Mouse (Mus musculus) spleen, adult 2 months (tissue): ENCODE results near the gene Ptx4.

Source experiments
- CTCF ChIP-seq: fragments of 200-500 bp; IDR thresholded peaks from 2 replicates; pipeline ENCODE4 v1.5.1; 2011; ENCODE audit warnings: mild to moderate bottlenecking, inconsistent platforms; ENCODE audit not compliant: insufficient read depth, insufficient read length, insufficient replicate concordance; ENCODE audit errors: extremely low read depth
- POLR2A ChIP-seq: fragments of 200-500 bp; IDR thresholded peaks from 2 replicates; pipeline ENCODE4 v1.6.1; 2011; ENCODE audit warnings: low read depth, low read length, inconsistent platforms

GRCm38 (mm10) chr17:25107786-25108185 lies 12.8 kb upstream of the Ptx4 start:
- no peak for TF ChIP-seq CTCF
- TF ChIP-seq POLR2A: no peak
